Mouse (Mus musculus) midbrain, postnatal 0 days (tissue): Measurements from ENCODE around the gene Avpr1b. TPM values are rescaled to one million over a fixed set of nuclear protein-coding genes. Genes with fewer than 3 reads are reported as not detected.

Source experiments
- ATAC-seq: fragments of 200-750 bp; cut with Nextera tagmentation; 2 replicates; pipeline ENCODE4 v1.8.0; 2017; ENCODE audit warnings: moderate number of reproducible peaks, mild to moderate bottlenecking, moderate TSS enrichment, moderate library complexity; ENCODE audit not compliant: low FRiP score
- DNase-seq: peaks from one replicate; pipeline ENCODE4 v3.0.0-alpha.2; 2015; ENCODE audit warnings: low spot score
- H3K27ac ChIP-seq: fragments of 300-500 bp; sonication (generic); 2 replicates; pipeline ENCODE4 v1.5.1; 2014; ENCODE audit warnings: low read depth, mild to moderate bottlenecking, low read length, mixed read lengths
- H3K27me3 ChIP-seq: fragments of 300-500 bp; sonication (generic); 2 replicates; pipeline ENCODE4 v1.6.1; 2014; ENCODE audit warnings: low read length, control low read depth, mixed read lengths; ENCODE audit not compliant: insufficient read depth
- H3K36me3 ChIP-seq: fragments of 300-500 bp; sonication (generic); 2 replicates; pipeline ENCODE4 v1.6.1; 2014; ENCODE audit warnings: low read length, control low read depth, mixed read lengths; ENCODE audit not compliant: insufficient read depth
- H3K4me1 ChIP-seq: fragments of 300-500 bp; sonication (generic); 2 replicates; pipeline ENCODE4 v1.6.1; 2014; ENCODE audit warnings: mild to moderate bottlenecking, control low read depth, antibody characterized with exemption, low read length, mixed read lengths; ENCODE audit not compliant: insufficient read depth
- H3K4me2 ChIP-seq: fragments of 300-500 bp; sonication (generic); 2 replicates; pipeline ENCODE4 v1.6.1; 2014; ENCODE audit warnings: low read depth, mild to moderate bottlenecking, low read length, mixed read lengths; ENCODE audit not compliant: poor library complexity, severe bottlenecking
- H3K4me3 ChIP-seq: fragments of 300-500 bp; sonication (generic); 2 replicates; pipeline ENCODE4 v1.5.1; 2014; ENCODE audit warnings: low read depth, mild to moderate bottlenecking, low read length, moderate library complexity
- H3K9ac ChIP-seq: fragments of 300-500 bp; sonication (generic); replicated peaks from 2 replicates; pipeline ENCODE4 v1.6.1; 2014; ENCODE audit warnings: mild to moderate bottlenecking, low read length, moderate library complexity, mixed read lengths; ENCODE audit not compliant: poor library complexity, severe bottlenecking
- H3K9me3 ChIP-seq: fragments of 300-500 bp; sonication (generic); 2 replicates; pipeline ENCODE4 v1.6.1; 2016; ENCODE audit warnings: low read length, control low read depth
- CTCF ChIP-seq: IDR thresholded peaks from 2 replicates; pipeline ENCODE4 v1.5.1; 2016; ENCODE audit warnings: antibody characterized with exemption, mild to moderate bottlenecking
- WGBS: fragments of 180-500 bp; shearing (Covaris S2); extraction: QIAGEN DNeasy Blood & Tissue Kit; methylation state at CpG from one replicate; pipeline ENCODE4 v1.1.7; 2014; 5-methylcytosine and 5-hydroxymethylcytosine counted together
- polyA plus RNA-seq: library from polyadenylated mRNA; unstranded; fragments of >200 nt; fragmentation: Nextera tagmentation; extraction: Ambion mirVana; gene quantifications from 2 replicates; pipeline ENCODE4 v1.2.1, GENCODE M21; 2015
- total RNA-seq: library from RNA; depleted of rRNA; stranded (reverse); fragments of >200 nt; gene quantifications from 2 replicates; pipeline ENCODE4 v1.2.3, GENCODE M21; 2014

The Avpr1b gene
- total and polyA plus RNA-seq, 2 experiments from 2014 or later = not detected

- Histone ChIP-seq H3K9ac (no peak overlapping the region), H3K4me1 (no peaks in the 10 kb centered on the region), H3K27ac (no peak overlapping the region), H3K27me3 (no peaks in the 10 kb centered on the region), H3K36me3 (no peaks in the 10 kb centered on the region), H3K9me3 (0 out of 2 replicates have a peak, but pooled peaks cover 3% of the 10 kb centered on the region), H3K4me2 (no peak overlapping the region), H3K4me3 (no peak overlapping the region)
- DNase-seq (no peak), ATAC-seq (no peak)
- no peak for TF ChIP-seq CTCF
- WGBS = 90% methylated on average over 6 of the region's 6 CpGs
Observed at GRCm38 (mm10) chr1:131614641-131615040, 15.6 kb downstream of the Avpr1b start.

- 0 out of 2 replicates have a peak, but pooled peaks cover 6% of the 10 kb centered on the region for H3K9me3 ChIP-seq
- no peaks in the 10 kb centered on the region for H3K27me3 ChIP-seq
- H3K4me1 ChIP-seq = no peaks in the 10 kb centered on the region
- 75% methylated on average over 1 of the region's 1 CpGs for WGBS
- DNase-seq = no peak
- no peaks in the 10 kb centered on the region for H3K36me3 ChIP-seq
- H3K9ac ChIP-seq = no peak overlapping the region
- no peak overlapping the region for H3K4me3 ChIP-seq
- ATAC-seq = no peak
- TF ChIP-seq CTCF = no peak
- no peak overlapping the region for H3K4me2 ChIP-seq
- no peak overlapping the region for H3K27ac ChIP-seq
Observed at GRCm38 (mm10) chr1:131616131-131616530, 17.1 kb downstream of the Avpr1b start.

- TF ChIP-seq CTCF = no peak
- no peak for ATAC-seq
- Histone ChIP-seq H3K9me3 (0 out of 2 replicates have a peak, but pooled peaks cover 6% of the 10 kb centered on the region), H3K4me1 (no peaks in the 10 kb centered on the region), H3K27me3 (no peaks in the 10 kb centered on the region), H3K27ac (no peak overlapping the region), H3K9ac (no peak overlapping the region), H3K36me3 (no peaks in the 10 kb centered on the region), H3K4me2 (no peak overlapping the region), H3K4me3 (no peak overlapping the region)
- 79% methylated on average over 5 of the region's 5 CpGs for WGBS
- DNase-seq = no peak
Observed at GRCm38 (mm10) chr1:131616546-131617220, 17.6 kb downstream of the Avpr1b start.

- Histone ChIP-seq H3K4me2 (no peak overlapping the region), H3K9ac (no peak overlapping the region), H3K4me3 (no peak overlapping the region), H3K27me3 (no peaks in the 10 kb centered on the region), H3K27ac (no peak overlapping the region), H3K36me3 (no peaks in the 10 kb centered on the region), H3K4me1 (no peaks in the 10 kb centered on the region), H3K9me3 (0 out of 2 replicates have a peak, but pooled peaks cover 6% of the 10 kb centered on the region)
- WGBS = 90% methylated on average over 1 of the region's 1 CpGs
- no peak for DNase-seq
- no peak for ATAC-seq
- TF ChIP-seq CTCF = peak; percentile 23
Observed at GRCm38 (mm10) chr1:131618576-131618975, 19.5 kb downstream of the Avpr1b start.

GRCm38 (mm10) chr1:131619348-131619747, 20.3 kb downstream of the Avpr1b start:
- 93% methylated on average over 7 of the region's 7 CpGs for WGBS
- Histone ChIP-seq H3K4me3 (no peak overlapping the region), H3K36me3 (no peaks in the 10 kb centered on the region)

GRCm38 (mm10) chr1:131623644-131624043, 24.6 kb downstream of the Avpr1b start:
- ATAC-seq = no peak
- 92% methylated on average over 3 of the region's 3 CpGs for WGBS
- H3K27ac ChIP-seq = no peak overlapping the region

More at GRCm38 (mm10) chr1:131619348-131619747, 20.3 kb downstream of the Avpr1b start:
- ATAC-seq (no peak), DNase-seq (no peak)
- Histone ChIP-seq H3K4me2 (no peak overlapping the region), H3K27me3 (no peaks in the 10 kb centered on the region), H3K4me1 (no peaks in the 10 kb centered on the region), H3K9ac (no peak overlapping the region), H3K27ac (no peak overlapping the region), H3K9me3 (0 out of 2 replicates have a peak, but pooled peaks cover 6% of the 10 kb centered on the region)
- no peak for TF ChIP-seq CTCF

More at GRCm38 (mm10) chr1:131623644-131624043, 24.6 kb downstream of the Avpr1b start:
- no peak overlapping the region for H3K4me2 ChIP-seq
- H3K4me3 ChIP-seq = no peak overlapping the region
- no peak for DNase-seq
- 0 out of 2 replicates have a peak, but pooled peaks cover 6% of the 10 kb centered on the region for H3K9me3 ChIP-seq
- no peak for TF ChIP-seq CTCF
- no peaks in the 10 kb centered on the region for H3K36me3 ChIP-seq
- H3K4me1 ChIP-seq = no peaks in the 10 kb centered on the region
- H3K27me3 ChIP-seq = no peaks in the 10 kb centered on the region
- H3K9ac ChIP-seq = no peak overlapping the region
